Mouse (Mus musculus) MEL (cell line): Measurements from ENCODE around the gene Zfp54. TPM values are rescaled to one million over a fixed set of nuclear protein-coding genes. Genes with fewer than 3 reads are reported as not detected.
A peak's percentile ranks its signal among the peaks of the same experiment; 100 is the strongest.

ENCODE experiments used
- DNase-seq: peaks from one replicate; pipeline ENCODE4 v3.0.0; 2011; ENCODE audit warnings: low read depth, low spot score
- H3K27ac ChIP-seq: 2 replicates; pipeline ENCODE4 v1.5.1; 2012; ENCODE audit warnings: low read depth, mild to moderate bottlenecking, control low read depth, low read length, moderate library complexity; ENCODE audit not compliant: control insufficient read depth
- H3K27me3 ChIP-seq, 2 experiments: fragments of 150-350 bp in 1 of 2; sonication (generic) in 1 of 2; 2 replicates each; pipeline ENCODE4 v1.6.1; 2012; ENCODE audit warnings: low read length in 2 of 2, mild to moderate bottlenecking in 2 of 2, improper control_type of control experiment in 1 of 2, moderate library complexity in 1 of 2; ENCODE audit not compliant: insufficient read depth in 2 of 2, control insufficient read depth in 1 of 2
- H3K36me3 ChIP-seq, 2 experiments: 2 replicates each; pipeline ENCODE4 v1.6.1; 2012 to 2014; ENCODE audit warnings: low read length in 2 of 2, improper control_type of control experiment in 1 of 2, inconsistent platforms in 1 of 2, mild to moderate bottlenecking in 1 of 2; ENCODE audit not compliant: insufficient read depth in 2 of 2, control insufficient read depth in 1 of 2
- H3K4me1 ChIP-seq, 2 experiments: fragments of 150-350 bp in 1 of 2; sonication (generic) in 1 of 2; 2 replicates each; pipeline ENCODE4 v1.6.1; 2012; ENCODE audit warnings: low read length in 2 of 2, improper control_type of control experiment in 1 of 2, mild to moderate bottlenecking in 1 of 2; ENCODE audit not compliant: insufficient read depth in 2 of 2, control insufficient read depth in 1 of 2
- H3K4me3 ChIP-seq, 2 experiments: fragments of 150-350 bp in 1 of 2; sonication (generic) in 1 of 2; 2 replicates each; pipeline ENCODE4 v1.5.1; 2012; ENCODE audit warnings: low read depth in 2 of 2, low read length in 2 of 2, mild to moderate bottlenecking in 2 of 2, moderate library complexity in 2 of 2, control low read depth in 1 of 2, improper control_type of control experiment in 1 of 2; ENCODE audit not compliant: control insufficient read depth in 1 of 2, insufficient read depth in 1 of 2
- H3K79me2 ChIP-seq: 2 replicates; pipeline ENCODE4 v1.6.1; 2012; ENCODE audit warnings: mild to moderate bottlenecking, low read length, moderate library complexity; ENCODE audit not compliant: control insufficient read depth, poor library complexity, insufficient read depth
- H3K9ac ChIP-seq: 2 replicates; pipeline ENCODE4 v1.6.1; 2012; ENCODE audit warnings: low read depth, mild to moderate bottlenecking, control low read depth, low read length, moderate library complexity; ENCODE audit not compliant: control insufficient read depth, poor library complexity, severe bottlenecking
- H3K9me3 ChIP-seq: fragments of 150-350 bp; sonication (generic); replicated peaks from 2 replicates; pipeline ENCODE4 v1.6.1; 2012; ENCODE audit warnings: mild to moderate bottlenecking, low read length, improper control_type of control experiment, moderate library complexity; ENCODE audit not compliant: insufficient read depth
- CHD1 ChIP-seq: IDR thresholded peaks from 2 replicates; pipeline ENCODE4 v1.6.1; 2012; ENCODE audit warnings: low read depth, mild to moderate bottlenecking, inconsistent platforms, low read length, improper control_type of control experiment
- CTCF ChIP-seq, 3 experiments: IDR thresholded peaks in 2 of 3; conservative IDR thresholded peaks in 1 of 3; 2 replicates each; pipeline ENCODE4 v1.5.1; 2011 to 2012; ENCODE audit warnings: low read length in 3 of 3, low read depth in 2 of 3, mild to moderate bottlenecking in 2 of 3, improper control_type of control experiment in 1 of 3, inconsistent platforms in 1 of 3, mixed read lengths in 1 of 3, moderate library complexity in 1 of 3; ENCODE audit not compliant: control insufficient read depth in 1 of 3, insufficient read depth in 1 of 3, poor library complexity in 1 of 3, severe bottlenecking in 1 of 3
- ELF1 ChIP-seq: IDR thresholded peaks from 2 replicates; pipeline ENCODE4 v1.6.1; 2014; ENCODE audit warnings: low read depth, mild to moderate bottlenecking, inconsistent platforms, low read length, improper control_type of control experiment, moderate library complexity
- ETS1 ChIP-seq: IDR thresholded peaks from 2 replicates; pipeline ENCODE4 v1.6.1; 2012; ENCODE audit warnings: low read depth, mild to moderate bottlenecking, inconsistent platforms, low read length, improper control_type of control experiment, moderate library complexity
- GABPA ChIP-seq: IDR thresholded peaks from 2 replicates; pipeline ENCODE4 v1.6.1; 2012; ENCODE audit warnings: low read depth, mild to moderate bottlenecking, inconsistent platforms, low read length, improper control_type of control experiment, moderate library complexity
- GATA1 ChIP-seq: IDR thresholded peaks from 2 replicates; pipeline ENCODE4 v1.6.1; 2011; ENCODE audit warnings: low read depth, low read length, improper control_type of control experiment
- HCFC1 ChIP-seq: IDR thresholded peaks from 2 replicates; pipeline ENCODE4 v1.6.1; 2012; ENCODE audit warnings: low read depth, mild to moderate bottlenecking, inconsistent platforms, low read length, improper control_type of control experiment, moderate library complexity
- KAT2A ChIP-seq: conservative IDR thresholded peaks from 2 replicates; pipeline ENCODE4 v1.6.1; 2012; ENCODE audit warnings: low read depth, low read length, improper control_type of control experiment, inconsistent platforms
- MAX ChIP-seq: IDR thresholded peaks from 2 replicates; pipeline ENCODE4 v1.6.1; 2011; ENCODE audit warnings: low read length, improper control_type of control experiment
- MAZ ChIP-seq: IDR thresholded peaks from 2 replicates; pipeline ENCODE4 v1.6.1; 2012; ENCODE audit warnings: low read depth, mild to moderate bottlenecking, inconsistent platforms, low read length, improper control_type of control experiment
- MXI1 ChIP-seq: IDR thresholded peaks from 2 replicates; pipeline ENCODE4 v1.6.1; 2011; ENCODE audit warnings: mild to moderate bottlenecking, low read depth, low read length, improper control_type of control experiment
- MYB ChIP-seq: IDR thresholded peaks from 2 replicates; pipeline ENCODE4 v1.6.1; 2011; ENCODE audit warnings: mild to moderate bottlenecking, low read depth, low read length, improper control_type of control experiment
- MYC ChIP-seq: IDR thresholded peaks from 2 replicates; pipeline ENCODE4 v1.6.1; 2011; ENCODE audit warnings: low read depth, mild to moderate bottlenecking, low read length, improper control_type of control experiment, moderate library complexity
- NELFE ChIP-seq: IDR thresholded peaks from 2 replicates; pipeline ENCODE4 v1.6.1; 2011; ENCODE audit warnings: low read depth, low read length, improper control_type of control experiment
- NRF1 ChIP-seq: IDR thresholded peaks from 2 replicates; pipeline ENCODE4 v1.6.1; 2014; ENCODE audit warnings: low read depth, mild to moderate bottlenecking, inconsistent platforms, low read length, improper control_type of control experiment, moderate library complexity; ENCODE audit not compliant: poor library complexity, insufficient read depth, severe bottlenecking
- POLR2A ChIP-seq, 2 experiments: IDR thresholded peaks; 2 replicates each; pipeline ENCODE4 v1.6.1; 2011 to 2012; ENCODE audit warnings: low read length in 2 of 2, mild to moderate bottlenecking in 2 of 2, control low read depth in 1 of 2, improper control_type of control experiment in 1 of 2, low read depth in 1 of 2, moderate library complexity in 1 of 2; ENCODE audit not compliant: control insufficient read depth in 1 of 2, insufficient read depth in 1 of 2, poor library complexity in 1 of 2
- POLR2AphosphoS2 ChIP-seq: IDR thresholded peaks from 2 replicates; pipeline ENCODE4 v1.6.1; 2011; ENCODE audit warnings: low read length, improper control_type of control experiment
- POLR2AphosphoS5 ChIP-seq: IDR thresholded peaks from 2 replicates; pipeline ENCODE4 v1.6.1; 2012; ENCODE audit warnings: low read depth, borderline replicate concordance, mild to moderate bottlenecking, inconsistent platforms, low read length, moderate library complexity, mixed read lengths
- SIN3A ChIP-seq: IDR thresholded peaks from 2 replicates; pipeline ENCODE4 v1.6.1; 2012; ENCODE audit warnings: low read length, improper control_type of control experiment, inconsistent platforms
- TBP ChIP-seq: IDR thresholded peaks from 2 replicates; pipeline ENCODE4 v1.8.0; 2011; ENCODE audit warnings: low read depth, low read length, improper control_type of control experiment
- USF1 ChIP-seq: IDR thresholded peaks from 2 replicates; pipeline ENCODE4 v1.6.1; 2014; ENCODE audit warnings: low read depth, mild to moderate bottlenecking, inconsistent platforms, low read length, improper control_type of control experiment, moderate library complexity
- ZC3H11A ChIP-seq: IDR thresholded peaks from 2 replicates; pipeline ENCODE4 v1.6.1; 2012; ENCODE audit warnings: low read depth, mild to moderate bottlenecking, inconsistent platforms, low read length, improper control_type of control experiment
- ZKSCAN1 ChIP-seq: IDR thresholded peaks from 2 replicates; pipeline ENCODE4 v1.6.1; 2012; ENCODE audit warnings: low read depth, mild to moderate bottlenecking, inconsistent platforms, low read length, improper control_type of control experiment, moderate library complexity
- polyA plus RNA-seq, 2 experiments: library from polyadenylated mRNA; stranded (reverse) in 1 of 2; unstranded in 1 of 2; fragments of >175 nt in 1 of 2; fragments of >200 nt in 1 of 2; gene quantifications; 2 replicates each; pipeline versions ENCODE4 v1.2.1 to v1.2.4; 2012; ENCODE audit warnings: low replicate concordance in 2 of 2, low read depth in 1 of 2; ENCODE audit not compliant: insufficient read length in 2 of 2, insufficient read depth in 1 of 2, missing spikeins in 1 of 2
- total RNA-seq: library from RNA; depleted of rRNA; stranded (reverse); fragments of 300-350 nt; gene quantifications from 2 replicates; pipeline ENCODE4 v1.2.3, GENCODE M21; 2012

The Zfp54 gene
- total and polyA plus RNA-seq, 3 experiments = 1.5 to 2.7 TPM; not detected in 1

DNA sequence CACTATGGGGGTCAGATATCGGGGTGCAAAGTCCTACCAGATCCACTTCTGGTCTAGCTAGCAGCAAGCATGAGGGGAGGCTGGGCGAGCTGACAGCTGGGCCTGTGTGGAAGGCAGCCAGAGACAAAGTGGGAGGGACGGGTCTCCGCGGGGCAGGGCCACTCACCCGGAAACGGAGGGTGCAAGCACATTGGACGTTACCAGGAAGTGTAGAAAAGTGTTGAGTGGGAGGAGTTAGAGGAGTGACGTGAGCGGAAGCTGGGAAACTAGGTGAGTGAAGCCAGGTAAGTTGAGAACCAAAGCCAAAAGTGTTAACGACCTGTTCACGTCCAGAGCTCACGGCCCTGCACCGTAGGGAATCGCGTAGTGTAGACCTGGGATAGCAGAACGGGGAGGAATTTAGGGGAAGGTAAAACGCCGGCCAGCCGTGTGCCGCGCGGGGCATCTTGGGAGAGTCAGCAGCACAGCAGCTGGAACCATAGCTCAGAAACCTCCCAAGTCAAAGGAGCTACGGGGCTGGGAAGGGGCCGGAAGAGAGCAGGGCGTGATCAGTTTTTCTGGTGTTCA, 27.2 kb downstream of the Zfp54 start, which contains the start of gene Zfp51:
Gene Zfp51, plus strand, starts transcription at position 237 of the 567 bp plus-strand sequence.
- no peaks in the 10 kb centered on the region for H3K9me3 ChIP-seq
- peak; percentile 96 for DNase-seq
- H3K27me3 ChIP-seq = no peaks in the 10 kb centered on the region
- H3K36me3 ChIP-seq = peaks cover 0 to 4% of the 10 kb centered on the region in 2 experiments; a peak in 1 of 4 replicates
- TF ChIP-seq CHD1 (no peak), ELF1 (peak; percentile 96), CTCF (IDR thresholded peaks at IDR 0.05 in 2 of 3, conservative IDR thresholded peaks at IDR 0.05 in 1 of 3; ENCODE audit: control insufficient read depth in 1 of 3, insufficient read depth in 1 of 3, low read depth in 2 of 3, low read length in 3 of 3, poor library complexity in 1 of 3, severe bottlenecking in 1 of 3) (no peak), SIN3A (peak; percentile 79), NRF1 (no peak), GATA1 (no peak), POLR2AphosphoS5 (no peak), MAX (no peak), USF1 (no peak; the same call in 1 of the 2 replicates), HCFC1 (peak; percentile 78), ZKSCAN1 (no peak), GABPA (no peak), MAZ (peak; percentile 29; the same call in 1 of the 2 replicates), ETS1 (peak; percentile 48; the same call in 1 of the 2 replicates), POLR2AphosphoS2 (0 out of 2 replicates have a peak, but pooled peaks have one; percentile 29), MYC (peak; percentile 64), MXI1 (peak; percentile 85), KAT2A (peak; percentile 13; the same call in 1 of the 2 replicates), TBP (peak; percentile 61), ZC3H11A (no peak), MYB (no peak), NELFE (peak; percentile 55), POLR2A (IDR thresholded peaks at IDR 0.05; ENCODE audit: control insufficient read depth in 1 of 2, insufficient read depth in 1 of 2, low read depth in 1 of 2, low read length in 2 of 2, poor library complexity in 1 of 2) (peak; percentile 53 to 82; a peak in 3 of 4 replicates)
- peaks cover 3 to 4% of the 10 kb centered on the region in 2 experiments; a peak in 3 of 4 replicates for H3K4me1 ChIP-seq
- H3K27ac ChIP-seq = peak within 1 kb of the TSS; percentile 60
- peak within 1 kb of the TSS; percentile 73 for H3K9ac ChIP-seq
- H3K4me3 ChIP-seq = peak within 1 kb of the TSS; percentile 88 to 95
- peaks cover 4% of the 10 kb centered on the region for H3K79me2 ChIP-seq
